Mouse (Mus musculus): Measurements from ENCODE around the gene Hsd17b14.
"Not testable (repeated sequence)": the region's sequence is repeated elsewhere in the genome, so short reads cannot be mapped to it uniquely, and the experiment has no call there.

Hsd17b14 gene

DNA sequence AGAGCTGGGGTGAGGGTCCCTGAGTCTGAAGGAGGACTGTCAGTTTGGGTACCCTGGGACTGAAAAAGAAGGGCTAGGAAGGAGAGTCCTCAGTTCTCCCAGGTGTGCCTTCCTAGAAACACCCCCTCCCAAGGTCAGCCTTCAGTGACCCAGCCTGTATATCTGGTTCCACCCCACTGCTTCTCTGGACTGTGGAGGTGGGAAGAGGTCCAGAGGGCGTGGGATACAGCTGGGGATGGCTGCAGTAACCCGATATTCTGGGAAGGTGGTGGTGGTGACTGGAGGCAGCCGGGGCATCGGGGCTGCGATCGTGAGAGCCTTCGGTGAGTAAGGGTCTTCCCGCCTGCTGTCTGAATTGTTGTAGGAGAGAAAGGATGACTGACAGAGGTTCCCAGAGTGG is at the start of gene Hsd17b14:
TSS of gene Hsd17b14 (plus strand) at position 150 of the 400 bp plus-strand sequence.
- DNase-seq: no peak

GRCm38 (mm10) chr7:45507583-45507982 is 47.1 kb upstream of the Hsd17b14 start:
- DNase-seq: no peak

GRCm38 (mm10) chr7:45508561-45508960 is 46.1 kb upstream of the Hsd17b14 start:
- DNase-seq: no peak

DNA sequence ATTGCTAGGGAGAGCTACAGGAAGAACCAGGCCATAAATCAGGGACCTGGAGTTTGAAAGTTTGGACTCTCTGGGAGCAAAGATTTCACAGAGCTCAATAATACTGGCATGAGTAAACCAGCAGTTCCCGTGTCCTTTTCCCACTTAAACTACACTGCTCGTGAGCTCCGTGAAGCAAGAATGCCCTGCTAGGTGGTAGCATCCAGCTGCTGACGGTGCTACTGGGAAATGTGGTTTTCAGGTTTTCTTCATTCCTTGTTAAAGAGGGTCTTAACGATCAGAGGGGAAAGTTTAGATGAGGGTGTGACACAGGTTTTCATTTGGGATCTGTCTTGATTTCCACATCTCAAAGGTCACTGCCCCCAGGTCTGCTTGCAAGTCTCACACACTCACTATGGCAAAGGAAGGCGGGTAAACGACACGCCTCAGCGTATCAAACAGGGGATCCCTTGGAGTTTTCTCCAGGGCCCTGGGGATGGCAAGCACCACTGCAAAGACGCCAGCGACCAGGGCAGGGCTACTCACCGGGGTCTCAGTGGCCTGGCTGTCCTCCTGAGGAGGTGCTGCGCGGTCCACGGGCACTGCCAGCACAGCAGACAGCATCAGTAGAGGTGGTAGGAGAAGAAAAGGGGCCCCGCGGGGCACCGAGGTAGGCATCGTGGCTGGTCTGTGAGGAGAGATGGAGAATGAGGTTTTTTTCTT is 45.4 kb upstream of the Hsd17b14 start:
- no peak for DNase-seq

DNA sequence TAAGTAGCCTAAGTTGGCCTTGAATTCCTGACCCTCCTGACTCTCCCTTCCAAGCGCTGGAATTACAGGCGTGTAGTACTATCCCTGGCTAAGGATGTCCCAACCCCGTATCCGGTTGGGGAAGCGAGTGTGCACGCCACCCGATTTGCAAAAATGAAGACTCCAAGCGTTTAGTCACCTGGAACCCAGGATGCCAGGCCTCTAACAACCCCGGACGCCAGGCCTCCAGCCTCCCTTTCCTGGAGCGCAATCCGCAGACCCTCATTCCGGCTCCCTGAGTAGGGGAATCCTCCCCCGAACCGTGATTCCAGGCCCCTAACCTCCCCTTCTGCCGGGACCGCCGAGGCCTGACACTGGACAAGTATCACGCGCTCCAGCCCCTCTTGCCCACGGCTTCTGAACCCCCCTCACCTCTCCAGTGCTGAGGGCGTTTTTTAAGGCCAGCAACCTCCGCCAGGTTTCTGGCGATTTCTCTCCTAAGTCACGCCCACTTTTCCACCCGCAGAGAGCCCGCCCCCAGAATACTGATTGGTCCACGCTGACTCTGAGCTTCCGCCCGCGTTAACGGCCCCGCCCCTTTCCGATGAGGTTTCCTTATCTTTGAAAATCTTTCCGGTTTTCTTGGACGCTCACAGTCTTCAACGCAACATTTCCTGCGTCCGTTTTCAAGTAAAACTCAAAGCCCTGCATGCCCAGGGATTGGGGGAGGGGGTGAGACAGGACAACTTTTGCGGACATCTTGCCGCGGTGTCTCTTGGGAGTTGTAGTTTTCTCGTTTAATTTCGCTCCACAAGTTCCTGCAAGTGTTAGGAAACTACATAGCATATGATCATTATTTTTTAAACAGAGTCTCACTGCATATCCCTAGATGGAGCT is 44.5 kb upstream of the Hsd17b14 start, which contains the start of gene Nucb1:
TSS of gene Nucb1 (minus strand) at position 495 of the 876 bp plus-strand sequence.
- DNase-seq: peak; percentile 88

GRCm38 (mm10) chr7:45514411-45514810 is 40.3 kb upstream of the Hsd17b14 start:
- DNase-seq: no peak

- DNase-seq: no peak
Observed at GRCm38 (mm10) chr7:45515436-45515835, 39.3 kb upstream of the Hsd17b14 start.

- DNase-seq: not testable (repeated sequence)
Observed at GRCm38 (mm10) chr7:45516846-45517245, 37.8 kb upstream of the Hsd17b14 start.

DNA sequence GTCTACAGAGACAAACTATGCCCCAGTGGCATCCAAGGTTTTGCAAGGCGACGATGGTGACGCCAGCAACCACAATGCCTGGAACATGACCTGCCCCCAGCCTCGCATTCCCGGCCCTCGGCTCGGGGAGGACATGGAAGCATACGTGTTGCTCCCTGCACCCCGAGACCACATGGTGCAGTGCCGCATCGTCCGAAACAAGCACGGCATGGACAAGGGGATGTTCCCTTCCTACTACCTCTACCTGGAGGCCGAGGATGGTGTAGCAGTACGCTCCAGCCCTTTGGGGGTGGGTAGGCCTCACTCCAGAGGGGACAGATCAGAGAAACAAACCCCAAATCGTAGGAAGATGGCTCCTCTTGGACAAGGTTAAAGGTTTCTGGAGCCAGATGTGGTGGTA is 36.1 kb upstream of the Hsd17b14 start:
- no peak for DNase-seq

GRCm38 (mm10) chr7:45519345-45520120 is 35.2 kb upstream of the Hsd17b14 start:
- no peak for DNase-seq

GRCm38 (mm10) chr7:45520605-45521004 is 34.1 kb upstream of the Hsd17b14 start:
- no peak for DNase-seq

DNA sequence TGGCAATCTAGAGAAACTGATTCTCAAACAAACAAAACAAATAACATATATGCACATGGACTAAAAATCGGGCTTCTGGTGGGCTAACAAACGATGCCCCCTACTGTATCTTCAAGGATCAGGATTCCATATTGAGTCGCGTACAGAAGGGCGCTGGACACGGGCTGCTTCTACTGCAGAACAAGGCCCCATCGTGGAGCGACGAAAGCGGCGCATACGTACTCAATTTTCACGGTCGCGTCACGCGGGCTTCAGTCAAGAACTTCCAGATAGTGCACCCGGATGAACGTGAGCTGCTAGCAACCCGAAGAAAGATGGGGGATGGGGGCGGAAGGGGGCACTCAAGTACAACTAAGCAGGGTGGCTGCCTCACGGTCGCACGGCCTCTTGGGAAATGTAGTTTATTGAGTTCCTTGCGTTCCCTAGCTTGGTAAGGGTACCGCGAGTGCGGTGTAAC is 32.9 kb upstream of the Hsd17b14 start:
- DNase-seq: peak; percentile 78

- DNase-seq: no peak
Observed at GRCm38 (mm10) chr7:45522194-45522752, 32.4 kb upstream of the Hsd17b14 start.

- peak; percentile 36 for DNase-seq
Observed at GRCm38 (mm10) chr7:45522957-45523676, 31.6 kb upstream of the Hsd17b14 start.

- no peak for DNase-seq
Observed at GRCm38 (mm10) chr7:45523678-45524170, 31.0 kb upstream of the Hsd17b14 start.

GRCm38 (mm10) chr7:45524841-45525621 is 29.7 kb upstream of the Hsd17b14 start:
- DNase-seq: no peak

- peak; percentile 95 for DNase-seq
Observed at GRCm38 (mm10) chr7:45525809-45526473, 28.8 kb upstream of the Hsd17b14 start, which contains the start of the genes Ppp1r15a and Plekha4. Gene Ppp1r15a, minus strand, starts transcription at chr7:45526268. Gene Plekha4, plus strand, starts transcription at chr7:45526330.

GRCm38 (mm10) chr7:45526474-45527120 is 28.1 kb upstream of the Hsd17b14 start:
- no peak for DNase-seq

- not testable (repeated sequence) for DNase-seq
Observed at GRCm38 (mm10) chr7:45527169-45527568, 27.5 kb upstream of the Hsd17b14 start.

DNA sequence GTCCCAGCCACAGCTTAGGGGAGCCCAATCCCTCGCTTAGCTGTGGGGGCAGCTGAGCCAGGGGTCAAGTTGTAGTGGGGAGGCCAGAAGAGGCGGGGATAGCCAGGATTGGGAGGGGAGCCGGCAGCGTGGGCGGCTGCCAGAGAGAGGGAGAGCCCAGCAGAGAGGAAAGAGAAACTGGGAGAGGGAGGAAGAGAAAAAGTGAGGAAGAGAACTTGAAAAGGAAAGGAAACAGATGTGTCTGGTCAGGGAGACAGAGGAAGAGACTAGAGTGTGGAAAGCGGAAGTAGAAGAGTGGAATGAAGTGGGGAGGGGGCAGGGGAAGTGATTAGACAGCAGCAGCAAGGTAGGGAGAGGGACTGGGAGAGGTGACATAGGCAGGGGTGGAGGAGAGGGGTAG is 25.2 kb upstream of the Hsd17b14 start:
- DNase-seq: no peak
